Mouse (Mus musculus) thymus, adult 2 months (tissue): ENCODE results near the gene Gpr55.

Experiments
- CTCF ChIP-seq: fragments of 200-500 bp; IDR thresholded peaks from 2 replicates; pipeline ENCODE4 v1.5.1; 2012; ENCODE audit warnings: mild to moderate bottlenecking, control low read depth, low read length, moderate library complexity, borderline replicate concordance; ENCODE audit not compliant: control insufficient read depth, poor library complexity, insufficient read depth; ENCODE audit errors: extremely low read depth
- POLR2A ChIP-seq: fragments of 200-500 bp; IDR thresholded peaks from 2 replicates; pipeline ENCODE4 v1.6.1; 2012; ENCODE audit warnings: mild to moderate bottlenecking, low read length, control low read depth, moderate library complexity; ENCODE audit not compliant: control insufficient read depth, poor library complexity, insufficient read depth; ENCODE audit errors: extremely low read depth

DNA sequence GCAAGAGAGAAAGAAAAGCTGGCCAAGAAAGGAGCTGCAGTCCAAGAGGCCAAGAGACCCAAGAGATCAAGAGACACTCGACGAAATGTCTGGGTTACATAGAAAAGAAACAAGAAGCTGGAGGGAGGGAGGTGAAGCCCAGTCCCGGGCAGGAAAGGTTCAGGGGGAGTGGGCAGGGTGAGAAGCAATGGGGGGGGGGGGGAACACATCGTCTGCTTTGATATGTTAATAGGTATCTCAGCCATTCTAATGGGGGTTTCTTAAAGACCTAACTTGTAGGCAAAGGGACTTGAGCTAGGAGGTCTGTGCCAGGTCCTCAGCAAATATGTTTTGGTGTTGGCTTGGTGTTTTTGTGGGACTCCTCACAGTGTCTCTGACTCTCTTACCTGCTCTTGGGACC lies 32.7 kb upstream of the Gpr55 start:
- TF ChIP-seq CTCF (no peak), POLR2A (no peak)
